Mouse (Mus musculus): ENCODE results near the gene Lrp11.

DNA sequence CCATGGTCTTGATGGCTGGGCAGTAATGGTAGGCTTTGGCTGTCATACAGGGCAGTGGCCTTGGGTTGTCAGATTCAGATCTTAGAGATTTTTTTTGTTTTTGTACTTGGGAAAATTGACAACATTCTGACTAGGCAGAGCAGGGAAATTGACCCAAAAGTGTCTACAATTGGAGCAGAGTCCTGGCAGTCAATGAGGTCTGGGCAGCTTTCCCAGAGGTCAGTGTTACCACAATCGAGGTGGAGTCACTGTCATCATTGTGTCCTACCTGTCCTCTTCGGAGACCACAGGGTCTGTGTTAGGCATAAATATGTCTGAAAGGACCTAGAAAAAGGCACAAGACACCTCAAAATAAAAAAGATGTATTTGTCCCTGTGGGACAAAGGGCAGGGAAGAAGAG, 2.8 kb upstream of the Lrp11 start:
- no peak for TF ChIP-seq CTCF (IDR thresholded peaks at IDR 0.05; ENCODE audit: low read depth, low read length)
- no peak for TF ChIP-seq POLR2A (IDR thresholded peaks at IDR 0.05; ENCODE audit: extremely low read depth, insufficient read depth, low read length)
